Mouse (Mus musculus): Measurements from ENCODE around the gene Senp7.

GRCm38 (mm10) chr16:56058151-56058550 is 10.0 kb downstream of the Senp7 start:
- TF ChIP-seq GATA1 (IDR thresholded peaks at IDR 0.05; ENCODE audit: borderline replicate concordance, low read length) (no peak), FLI1 (IDR thresholded peaks at IDR 0.05; ENCODE audit: low read length) (no peak)

Data from megakaryocyte, embryonic 14.5 days (primary cell).